Mouse (Mus musculus) kidney, adult 18-20 months (tissue): ENCODE measurements around the gene Zfp60.
A peak's percentile ranks its signal among the peaks of the same experiment; 100 is the strongest.
"Not testable (repeated sequence)": the region's sequence is repeated elsewhere in the genome, so short reads cannot be mapped to it uniquely, and the experiment has no call there.

ENCODE experiments used
- DNase-seq: peaks from one replicate; pipeline ENCODE4 v3.0.0; 2021

Gene Zfp60

GRCm38 (mm10) chr7:27731281-27731883 lies at the start of gene Zfp60:
TSS of gene Zfp60 (plus strand) at chr7:27731389.
- peak; percentile 90 for DNase-seq

DNA sequence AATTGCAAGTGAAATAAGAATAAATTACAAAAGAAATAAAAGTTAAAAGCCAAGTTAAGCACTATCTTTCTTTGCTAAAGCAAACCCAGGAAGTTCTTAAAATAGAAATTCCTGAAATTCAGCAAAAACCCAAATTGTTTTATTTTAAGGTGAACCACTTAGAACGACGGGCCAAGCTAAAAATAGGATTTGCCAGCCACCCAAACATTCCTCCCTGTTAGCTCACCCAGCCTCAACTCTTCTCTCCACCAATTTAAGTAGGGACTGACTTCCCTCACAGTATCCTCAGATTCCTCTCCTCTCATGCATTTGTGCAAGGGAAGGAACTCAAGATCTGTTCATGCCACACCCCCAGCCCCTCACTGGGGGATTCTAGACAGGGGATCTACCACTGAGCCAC lies 48.0 kb upstream of the Zfp60 start:
- DNase-seq: no peak

DNA sequence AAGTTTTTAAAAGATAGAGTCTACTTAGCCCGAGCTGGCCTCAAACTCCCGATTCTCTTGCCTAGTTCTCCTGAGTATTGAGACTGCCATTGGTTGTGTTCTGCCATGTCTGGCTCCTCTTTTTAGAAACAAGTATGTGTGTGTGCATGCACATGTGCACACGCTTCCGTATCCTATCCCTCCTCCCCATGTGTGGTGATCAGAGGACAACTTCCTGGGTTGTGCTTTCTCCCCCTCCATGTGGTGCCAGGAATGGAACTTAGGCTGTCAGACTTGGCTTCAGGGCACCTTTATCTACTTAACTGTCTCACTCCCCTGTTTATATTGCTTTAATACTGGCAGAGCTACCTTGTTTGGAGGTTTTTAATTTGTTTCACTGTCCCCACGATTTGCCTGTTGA lies 46.0 kb upstream of the Zfp60 start:
- no peak for DNase-seq

DNA sequence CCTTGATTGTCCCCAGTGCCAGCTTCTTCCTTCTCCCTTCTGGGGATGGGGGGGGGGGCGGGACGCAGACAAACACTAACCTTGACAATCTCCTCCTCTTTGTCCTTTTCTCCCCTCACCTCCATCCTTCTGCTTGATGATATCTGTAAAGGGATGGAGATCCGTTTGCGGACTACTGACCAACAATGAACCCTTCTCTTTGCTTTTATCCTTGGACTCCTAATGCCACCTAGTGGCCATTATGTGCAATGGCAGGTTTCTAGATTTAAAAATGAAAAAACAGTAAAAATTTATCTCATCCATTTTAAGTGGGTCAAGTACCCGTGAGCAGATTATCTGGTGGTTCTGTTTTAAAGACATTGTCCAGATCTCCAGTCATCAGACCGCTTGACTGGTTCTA lies 45.5 kb upstream of the Zfp60 start:
- DNase-seq: no peak

GRCm38 (mm10) chr7:27687043-27687442 lies 44.1 kb upstream of the Zfp60 start:
- no peak for DNase-seq

- no peak for DNase-seq
Measured at GRCm38 (mm10) chr7:27687836-27688235, 43.4 kb upstream of the Zfp60 start.

GRCm38 (mm10) chr7:27688246-27688788 lies 42.9 kb upstream of the Zfp60 start:
- no peak for DNase-seq

GRCm38 (mm10) chr7:27688815-27689612 lies 42.2 kb upstream of the Zfp60 start, which contains the start of gene Zfp607b:
TSS of gene Zfp607b (plus strand) at chr7:27689340.
- DNase-seq: peak; percentile 90

DNA sequence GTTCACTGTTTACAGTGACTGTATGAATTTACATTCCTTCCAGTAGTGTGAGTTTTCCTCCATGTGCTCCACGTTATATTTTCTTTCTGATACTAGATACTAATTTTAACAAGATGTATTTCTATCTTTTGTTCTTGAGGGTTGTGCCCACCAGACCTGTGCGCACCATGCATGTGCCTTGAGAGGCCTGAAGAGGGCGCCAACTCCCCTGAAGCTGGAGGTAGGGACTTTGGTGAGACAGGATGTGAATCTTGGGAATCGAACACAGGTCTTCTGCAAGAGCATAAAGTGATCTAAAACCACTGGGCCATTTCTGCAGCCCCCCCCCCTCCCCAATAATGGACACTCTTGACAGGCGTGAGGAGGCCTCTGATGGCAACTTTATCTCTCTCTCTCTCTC lies 40.1 kb upstream of the Zfp60 start:
- peak; percentile 30 for DNase-seq

DNA sequence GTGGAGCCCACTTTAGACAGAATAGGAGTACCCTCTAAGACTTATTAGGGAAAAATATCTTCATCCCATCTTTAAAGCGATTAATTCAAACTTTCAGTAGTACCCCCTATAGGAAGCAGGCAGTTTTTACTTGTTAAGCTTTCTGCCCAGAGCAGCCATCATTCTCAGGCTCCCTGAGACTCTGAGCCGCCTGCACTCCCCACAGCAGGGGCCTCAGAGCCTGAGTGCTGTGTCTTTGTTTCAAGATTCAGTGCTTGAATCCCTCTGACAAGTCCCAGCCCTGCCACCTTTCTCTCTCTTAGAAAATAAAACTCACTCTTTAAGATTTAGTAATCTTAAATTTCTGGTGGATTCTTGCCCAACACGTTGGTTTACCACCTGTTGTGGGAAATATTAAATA lies 34.5 kb upstream of the Zfp60 start:
- no peak for DNase-seq

DNA sequence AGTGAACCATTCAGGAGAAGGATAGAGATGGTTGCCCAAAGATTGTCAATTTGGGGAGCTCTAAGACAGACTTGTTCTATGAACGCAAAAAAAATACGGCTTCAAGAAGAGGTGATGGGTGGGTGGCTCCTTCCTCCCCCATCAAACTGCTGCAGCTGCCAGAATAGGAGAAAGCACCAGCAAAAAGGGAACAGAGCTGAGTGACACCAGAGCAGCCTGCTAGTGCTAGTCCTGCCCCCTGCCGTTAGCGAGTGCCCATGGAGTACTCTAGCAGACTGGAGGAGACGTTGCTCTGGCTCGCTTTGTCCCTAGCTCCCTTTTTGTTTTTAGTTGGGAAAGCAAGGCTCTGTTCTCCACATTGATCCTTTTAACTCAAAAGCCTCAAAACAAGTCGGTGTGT lies 20.8 kb upstream of the Zfp60 start:
- no peak for DNase-seq

- no peak for DNase-seq
Measured at GRCm38 (mm10) chr7:27721951-27722350, 9.2 kb upstream of the Zfp60 start.

GRCm38 (mm10) chr7:27725566-27726538 lies 5.3 kb upstream of the Zfp60 start:
- peak; percentile 19 for DNase-seq

GRCm38 (mm10) chr7:27727471-27727870 lies 3.7 kb upstream of the Zfp60 start:
- no peak for DNase-seq

DNA sequence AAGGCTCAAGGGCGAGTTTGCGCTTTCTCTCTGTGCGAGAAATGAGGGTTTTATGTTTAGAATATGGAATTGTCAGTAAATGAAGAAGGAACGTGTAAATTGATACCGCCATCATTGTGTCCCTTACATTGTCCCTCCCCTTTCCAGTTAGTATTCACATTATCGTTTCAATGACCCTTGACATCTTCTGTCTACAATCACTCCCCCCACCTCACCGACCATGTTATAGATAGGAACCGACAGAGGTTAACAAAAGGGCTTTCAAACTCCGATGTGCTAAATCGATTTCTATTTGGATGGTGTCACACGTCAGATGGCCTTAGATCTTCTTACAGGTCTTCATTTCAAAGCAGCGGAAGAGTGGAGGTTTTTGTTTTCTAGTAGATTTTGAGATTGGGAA lies 757 bp downstream of the Zfp60 start:
- no peak for DNase-seq

- DNase-seq: no peak
Measured at GRCm38 (mm10) chr7:27732508-27732907, 1.3 kb downstream of the Zfp60 start.

DNA sequence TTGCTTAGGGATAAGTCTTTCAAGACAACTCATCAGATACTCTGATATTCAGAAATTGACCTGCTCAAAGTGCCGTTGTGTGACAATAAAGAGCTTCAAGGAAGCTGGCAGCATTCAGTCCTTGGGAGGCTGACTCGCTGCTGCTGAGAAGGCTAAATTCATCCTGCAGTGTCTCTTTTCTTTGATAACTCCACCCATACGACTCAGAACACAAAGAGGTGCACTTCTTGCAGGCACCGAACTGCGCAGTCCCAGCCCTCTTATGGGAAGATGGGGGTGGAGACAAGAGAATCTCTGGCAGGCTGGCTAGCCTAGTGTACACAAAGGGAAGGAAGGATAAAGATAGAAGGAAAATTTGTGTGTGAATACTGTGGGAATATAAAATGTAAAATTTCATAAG lies 4.3 kb downstream of the Zfp60 start:
- DNase-seq: no peak

DNA sequence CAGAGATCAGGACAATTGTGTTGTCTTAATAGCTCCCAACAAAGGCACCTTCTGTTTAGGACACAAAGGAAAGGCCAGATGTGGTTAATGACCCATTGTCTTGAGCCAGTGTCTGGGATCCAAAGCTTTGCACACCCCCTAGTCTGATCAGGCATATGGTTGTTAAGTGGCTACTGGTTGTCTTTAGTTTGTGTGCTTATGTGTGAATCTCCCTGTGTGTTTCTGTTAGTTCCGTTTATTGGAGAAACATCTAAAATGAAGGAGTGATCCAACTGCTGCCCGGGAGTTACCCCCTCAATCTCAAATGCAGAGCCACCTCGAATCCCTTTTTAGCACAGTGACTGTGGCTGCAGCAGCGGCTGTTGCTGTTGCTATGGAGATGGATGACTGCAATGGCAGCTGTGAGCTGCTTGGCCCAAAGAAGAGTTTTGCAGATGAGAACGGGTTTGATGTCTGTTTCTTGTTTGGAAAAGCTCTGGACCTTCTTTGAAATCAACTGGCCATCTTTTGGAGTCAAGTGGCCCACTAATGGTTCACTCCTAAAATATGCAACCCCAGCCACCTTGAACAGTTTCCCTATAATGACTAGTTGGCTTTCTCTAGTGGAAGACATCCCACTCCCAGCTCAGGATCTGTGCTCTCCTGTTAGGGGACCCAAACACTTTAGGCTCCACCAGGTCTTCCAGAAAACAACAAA lies 25.3 kb downstream of the Zfp60 start:
- DNase-seq: no peak

DNA sequence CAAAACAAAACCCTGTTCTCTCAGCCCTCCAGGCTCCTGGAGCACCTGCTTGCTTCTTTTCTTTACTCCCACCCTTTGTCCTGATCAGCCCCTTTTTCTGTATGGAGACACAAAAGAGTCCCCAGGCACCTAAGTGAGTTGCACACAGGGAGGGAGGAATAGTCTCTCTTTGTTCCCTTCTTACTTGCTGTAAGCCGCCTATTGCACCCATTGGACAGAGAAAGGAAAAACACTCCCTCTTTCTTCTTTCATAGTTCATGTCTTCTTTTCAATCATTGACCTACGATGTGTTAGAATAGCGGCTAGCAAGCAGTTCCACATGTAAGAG lies 25.8 kb downstream of the Zfp60 start:
- DNase-seq: no peak

GRCm38 (mm10) chr7:27765176-27765886 lies 34.1 kb downstream of the Zfp60 start:
- DNase-seq: no peak

GRCm38 (mm10) chr7:27789306-27789705 lies 58.1 kb downstream of the Zfp60 start:
- DNase-seq: no peak

- not testable (repeated sequence) for DNase-seq
Measured at GRCm38 (mm10) chr7:27793865-27794264, 62.7 kb downstream of the Zfp60 start.
